Mouse (Mus musculus) lung, postnatal 10 days (tissue): ENCODE results near the gene Triap1.
"Not testable (repeated sequence)": the region's sequence is repeated elsewhere in the genome, so short reads cannot be mapped to it uniquely, and the experiment has no call there.

Experiments
- DNase-seq: peaks from one replicate; pipeline ENCODE4 v3.0.0; 2021

Triap1 gene

DNA sequence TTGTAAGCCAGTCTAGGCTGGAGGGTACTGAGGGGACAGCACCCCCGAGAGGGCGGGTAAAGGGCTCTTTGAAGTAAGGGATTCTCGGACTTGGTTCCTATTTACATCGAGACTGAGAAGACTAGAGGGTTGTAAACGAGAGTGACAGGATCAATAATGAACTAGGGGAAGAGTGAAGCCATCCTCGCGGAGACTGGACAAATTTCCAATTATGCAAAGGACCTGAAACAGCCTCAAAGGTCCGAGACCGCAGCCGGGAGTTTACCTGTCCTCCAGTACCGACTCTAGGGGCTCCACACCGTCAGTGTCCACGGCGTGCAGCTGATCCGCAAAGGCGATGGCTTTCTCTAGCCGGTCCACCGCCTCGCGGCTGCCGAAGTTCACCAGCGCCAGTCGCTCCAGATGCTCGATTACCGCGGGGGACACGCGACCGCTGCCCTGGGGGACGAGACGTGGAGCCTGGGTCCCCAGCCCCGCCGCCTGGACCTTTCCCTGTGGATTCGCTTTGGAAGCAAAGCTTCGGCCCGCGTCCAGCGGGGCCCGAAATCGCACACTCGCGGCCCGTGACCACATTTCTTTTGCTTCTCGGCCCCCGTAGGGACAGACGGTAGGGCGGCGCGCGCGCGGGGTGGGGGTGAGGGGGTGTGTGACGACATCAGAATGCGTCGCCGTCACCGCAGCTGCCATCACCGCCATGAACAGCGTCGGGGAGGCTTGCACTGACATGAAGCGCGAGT is at the start of gene Triap1, which contains the start of gene Gatc:
TSS of gene Triap1 (plus strand) at position 649 of the 737 bp plus-strand sequence.
TSS of gene Gatc (minus strand) at position 602 of the 737 bp plus-strand sequence.
- DNase-seq: peak; percentile 94

DNA sequence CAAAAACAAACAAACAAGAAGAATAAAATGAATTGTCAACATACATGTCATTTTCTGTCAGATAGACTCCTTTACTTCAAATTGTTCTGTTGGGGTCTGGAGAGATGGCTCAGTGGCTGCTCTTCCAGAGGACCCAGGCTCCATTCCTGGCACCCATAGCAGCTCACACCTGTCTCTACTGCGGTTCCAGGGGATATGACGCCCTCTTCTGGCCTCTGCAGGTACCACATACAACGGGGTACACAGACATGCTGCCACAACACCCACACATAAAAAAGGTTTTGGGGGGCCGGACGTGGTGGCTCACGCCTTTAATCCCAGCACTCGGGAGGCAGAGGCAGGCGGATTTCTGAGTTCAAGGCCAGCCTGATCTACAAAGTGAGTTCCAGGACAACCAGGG is 46.9 kb upstream of the Triap1 start:
- no peak for DNase-seq

GRCm38 (mm10) chr5:115296347-115296746 is 44.7 kb upstream of the Triap1 start:
- DNase-seq: no peak

GRCm38 (mm10) chr5:115300035-115300744 is 40.8 kb upstream of the Triap1 start:
- DNase-seq: peak; percentile 86

GRCm38 (mm10) chr5:115300792-115301614 is 40.0 kb upstream of the Triap1 start, which contains the start of gene Dynll1:
Gene Dynll1 (minus strand): TSS chr5:115300999.
- DNase-seq: peak; percentile 99

GRCm38 (mm10) chr5:115301615-115302014 is 39.4 kb upstream of the Triap1 start:
- no peak for DNase-seq

GRCm38 (mm10) chr5:115302190-115302589 is 38.8 kb upstream of the Triap1 start:
- DNase-seq: not testable (repeated sequence)

- no peak for DNase-seq
These were observed 28.7 kb upstream of the Triap1 start for GRCm38 (mm10) chr5:115312354-115312753.

- DNase-seq: peak; percentile 31
These were observed 28.0 kb upstream of the Triap1 start for GRCm38 (mm10) chr5:115312816-115313667.

GRCm38 (mm10) chr5:115313668-115313943 is 27.4 kb upstream of the Triap1 start:
- no peak for DNase-seq

DNA sequence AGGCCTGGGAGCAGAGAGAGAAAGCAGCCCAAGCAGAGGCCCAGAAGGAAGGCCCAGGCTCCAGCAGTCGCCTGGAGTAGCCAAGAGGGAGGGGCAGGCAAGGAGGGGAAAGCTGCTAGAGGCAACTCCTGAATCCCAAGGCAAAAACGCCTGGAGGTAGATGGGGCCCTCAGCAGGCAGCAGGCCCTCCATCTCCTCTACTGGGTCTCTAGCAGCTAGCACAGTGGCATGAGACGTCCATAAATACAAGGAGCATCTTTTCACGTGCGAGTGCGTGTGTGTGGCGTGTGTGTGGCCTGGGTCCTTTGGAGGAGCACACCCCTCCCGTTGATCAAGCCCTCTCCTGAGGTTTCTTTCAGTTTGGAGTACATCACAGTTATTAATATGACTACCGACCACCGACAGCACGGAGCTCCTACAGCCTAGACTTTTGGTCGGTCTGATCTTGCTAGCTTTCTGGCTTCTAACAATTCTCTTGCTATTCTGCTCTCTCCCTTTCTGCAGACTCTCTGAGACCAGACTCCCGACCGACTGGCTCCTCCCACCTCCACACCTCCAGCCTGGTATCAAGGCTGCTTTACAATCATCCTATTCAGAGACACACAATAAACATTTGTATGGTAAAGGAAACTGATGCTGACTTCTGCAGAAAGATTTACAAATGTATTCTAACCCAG is 23.9 kb upstream of the Triap1 start:
- DNase-seq: peak; percentile 15

GRCm38 (mm10) chr5:115317645-115318328 is 23.2 kb upstream of the Triap1 start:
- DNase-seq: peak; percentile 58

GRCm38 (mm10) chr5:115319004-115319940 is 21.8 kb upstream of the Triap1 start:
- DNase-seq: peak; percentile 95

GRCm38 (mm10) chr5:115326256-115326831 is 14.7 kb upstream of the Triap1 start:
- DNase-seq: peak; percentile 11

- DNase-seq: peak; percentile 97
These were observed 14.0 kb upstream of the Triap1 start, which contains the start of gene Srsf9 for GRCm38 (mm10) chr5:115326875-115327609. Gene Srsf9 (plus strand): TSS chr5:115327177.

GRCm38 (mm10) chr5:115327610-115328548 is 13.1 kb upstream of the Triap1 start:
- peak; percentile 49 for DNase-seq

- DNase-seq: no peak
These were observed 10.1 kb upstream of the Triap1 start for GRCm38 (mm10) chr5:115330955-115331354.

DNA sequence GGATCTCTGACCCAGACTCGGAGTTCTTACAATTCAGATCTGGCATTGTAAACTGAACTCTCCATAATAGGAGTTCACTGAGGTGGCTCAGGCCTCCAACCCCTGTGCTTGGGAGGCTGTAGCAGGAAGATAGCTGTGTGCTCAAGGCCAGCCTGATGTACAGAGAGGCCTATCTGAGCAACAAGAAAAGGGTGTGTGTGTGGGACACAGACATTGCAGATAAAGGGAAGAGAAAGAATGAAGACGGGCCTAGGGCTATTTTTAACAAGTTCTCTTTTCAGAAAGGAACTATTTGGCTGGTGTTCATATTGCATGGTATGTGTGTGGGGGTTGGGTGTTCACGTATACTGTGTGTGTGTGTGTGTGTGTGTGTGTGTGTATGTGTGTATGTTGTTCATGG is 7.4 kb upstream of the Triap1 start:
- no peak for DNase-seq
